Mouse (Mus musculus) forebrain, embryonic 14.5 days (tissue): ENCODE results near the gene Gpr179. TPM values are rescaled to one million over a fixed set of nuclear protein-coding genes. Genes with fewer than 3 reads are reported as not detected.

Experiments
- ATAC-seq: fragments of 200-750 bp; cut with Nextera tagmentation; 2 replicates; pipeline ENCODE4 v1.8.0; 2017; ENCODE audit warnings: mild to moderate bottlenecking, moderate library complexity
- DNase-seq: peaks from one replicate; pipeline ENCODE4 v3.0.0-alpha.2; 2015; ENCODE audit warnings: low spot score
- H3K27ac ChIP-seq: fragments of 300-500 bp; sonication (generic); 2 replicates; pipeline ENCODE4 v1.5.1; 2014; ENCODE audit warnings: low read depth, mild to moderate bottlenecking, control low read depth, low read length, moderate library complexity
- H3K27me3 ChIP-seq: fragments of 300-500 bp; sonication (generic); replicated peaks from 2 replicates; pipeline ENCODE4 v1.6.1; 2014; ENCODE audit warnings: low read length, control low read depth, mixed read lengths; ENCODE audit not compliant: control insufficient read depth, insufficient read depth
- H3K36me3 ChIP-seq: fragments of 300-500 bp; sonication (generic); 2 replicates; pipeline ENCODE4 v1.6.1; 2014; ENCODE audit warnings: low read length, control low read depth; ENCODE audit not compliant: control insufficient read depth, insufficient read depth
- H3K4me1 ChIP-seq: fragments of 300-500 bp; sonication (generic); 2 replicates; pipeline ENCODE4 v1.6.1; 2014; ENCODE audit warnings: antibody characterized with exemption, low read length, control low read depth; ENCODE audit not compliant: control insufficient read depth, insufficient read depth
- H3K4me2 ChIP-seq: fragments of 300-500 bp; sonication (generic); 2 replicates; pipeline ENCODE4 v1.6.1; 2014; ENCODE audit warnings: mild to moderate bottlenecking, control low read depth, low read length
- H3K4me3 ChIP-seq: fragments of 300-500 bp; sonication (generic); 2 replicates; pipeline ENCODE4 v1.5.1; 2014; ENCODE audit warnings: low read depth, low read length, control low read depth
- H3K9ac ChIP-seq: fragments of 300-500 bp; sonication (generic); 2 replicates; pipeline ENCODE4 v1.6.1; 2014; ENCODE audit warnings: mild to moderate bottlenecking, low read length, control low read depth, moderate library complexity
- H3K9me3 ChIP-seq: fragments of 300-500 bp; sonication (generic); replicated peaks from 2 replicates; pipeline ENCODE4 v1.6.1; 2016; ENCODE audit warnings: low read length, control low read depth, mixed read lengths; ENCODE audit not compliant: control insufficient read depth
- WGBS: fragments of 180-500 bp; shearing (Covaris S2); extraction: QIAGEN DNeasy Blood & Tissue Kit; methylation state at CpG from one replicate; pipeline ENCODE4 v1.1.7; 2014; 5-methylcytosine and 5-hydroxymethylcytosine counted together
- polyA plus RNA-seq: library from polyadenylated mRNA; unstranded; fragments of >200 nt; fragmentation: Nextera tagmentation; extraction: Ambion mirVana; gene quantifications from 2 replicates; pipeline ENCODE4 v1.2.1, GENCODE M21; 2014

The Gpr179 gene
- polyA plus RNA-seq, 1 experiment from 2014 or later: 0.34 TPM

GRCm38 (mm10) chr11:97346383-97346782, 5.5 kb downstream of the Gpr179 start:
- Histone ChIP-seq H3K9me3 (no peaks in the 10 kb centered on the region), H3K4me3 (no peak overlapping the region), H3K4me2 (no peak overlapping the region), H3K4me1 (peaks cover 14% of the 10 kb centered on the region), H3K27ac (no peak overlapping the region), H3K27me3 (no peaks in the 10 kb centered on the region), H3K36me3 (no peaks in the 10 kb centered on the region), H3K9ac (no peak overlapping the region)
- ATAC-seq (no peak), DNase-seq (no peak)
- WGBS: 82% methylated on average over 9 of the region's 9 CpGs

- no peak overlapping the region for H3K4me2 ChIP-seq
- no peak for DNase-seq
- no peaks in the 10 kb centered on the region for H3K36me3 ChIP-seq
- H3K27ac ChIP-seq: no peak overlapping the region
- ATAC-seq: no peak
- H3K4me3 ChIP-seq: no peak overlapping the region
- peaks cover 12% of the 10 kb centered on the region for H3K4me1 ChIP-seq
- no peaks in the 10 kb centered on the region for H3K27me3 ChIP-seq
- H3K9me3 ChIP-seq: no peaks in the 10 kb centered on the region
- WGBS: 87% methylated on average over 10 of the region's 10 CpGs
- H3K9ac ChIP-seq: no peak overlapping the region
Observed at GRCm38 (mm10) chr11:97345446-97345845, 6.4 kb downstream of the Gpr179 start.

GRCm38 (mm10) chr11:97343619-97344018, 8.3 kb downstream of the Gpr179 start:
- 28% methylated on average over 17 of the region's 17 CpGs for WGBS
- Histone ChIP-seq H3K4me2 (no peak overlapping the region), H3K9me3 (no peaks in the 10 kb centered on the region), H3K9ac (no peak overlapping the region), H3K36me3 (no peaks in the 10 kb centered on the region), H3K4me3 (no peak overlapping the region), H3K27ac (no peak overlapping the region), H3K4me1 (0 out of 2 replicates have a peak, but pooled peaks cover 7% of the 10 kb centered on the region), H3K27me3 (no peaks in the 10 kb centered on the region)
- no peak for DNase-seq
- ATAC-seq: no peak

GRCm38 (mm10) chr11:97343175-97343574, 8.7 kb downstream of the Gpr179 start:
- WGBS: 42% methylated on average over 7 of the region's 8 CpGs
- Histone ChIP-seq H3K4me2 (no peak overlapping the region), H3K36me3 (no peaks in the 10 kb centered on the region), H3K9ac (no peak overlapping the region), H3K27ac (no peak overlapping the region), H3K9me3 (no peaks in the 10 kb centered on the region), H3K4me3 (no peak overlapping the region), H3K27me3 (no peaks in the 10 kb centered on the region), H3K4me1 (peaks cover 10% of the 10 kb centered on the region; the same call in 1 of the 2 replicates)
- DNase-seq (no peak), ATAC-seq (no peak)

- H3K27me3 ChIP-seq: no peaks in the 10 kb centered on the region
- H3K27ac ChIP-seq: peak overlapping the region; percentile 55; the same call in 1 of the 2 replicates
- peak; percentile 85 for DNase-seq
- no peaks in the 10 kb centered on the region for H3K36me3 ChIP-seq
- H3K9me3 ChIP-seq: no peaks in the 10 kb centered on the region
- H3K9ac ChIP-seq: peak overlapping the region; percentile 48; the same call in 1 of the 2 replicates
- H3K4me2 ChIP-seq: peak overlapping the region; percentile 39
- peak; percentile 57; the same call in 1 of the 2 replicates for ATAC-seq
- peaks cover 10% of the 10 kb centered on the region; the same call in 1 of the 2 replicates for H3K4me1 ChIP-seq
- WGBS: 24% methylated on average over 17 of the region's 17 CpGs
- H3K4me3 ChIP-seq: no peak overlapping the region
Observed at GRCm38 (mm10) chr11:97338977-97339315, 12.9 kb downstream of the Gpr179 start.

- 43% methylated on average over 20 of the region's 21 CpGs for WGBS
- no peak overlapping the region for H3K4me3 ChIP-seq
- H3K4me2 ChIP-seq: peak overlapping the region; percentile 39
- H3K9me3 ChIP-seq: no peaks in the 10 kb centered on the region
- H3K27me3 ChIP-seq: no peaks in the 10 kb centered on the region
- H3K36me3 ChIP-seq: no peaks in the 10 kb centered on the region
- DNase-seq (peak; percentile 23), ATAC-seq (peak; percentile 57; the same call in 1 of the 2 replicates)
- peak overlapping the region; percentile 48; the same call in 1 of the 2 replicates for H3K9ac ChIP-seq
- H3K4me1 ChIP-seq: peaks cover 8% of the 10 kb centered on the region; the same call in 1 of the 2 replicates
- peak overlapping the region; percentile 55; the same call in 1 of the 2 replicates for H3K27ac ChIP-seq
Observed at GRCm38 (mm10) chr11:97338302-97338976, 13.4 kb downstream of the Gpr179 start.

GRCm38 (mm10) chr11:97337363-97337762, 14.5 kb downstream of the Gpr179 start:
- WGBS: 86% methylated on average over 12 of the region's 12 CpGs
- Histone ChIP-seq H3K27me3 (no peaks in the 10 kb centered on the region), H3K4me3 (no peak overlapping the region), H3K4me2 (no peak overlapping the region), H3K4me1 (peaks cover 8% of the 10 kb centered on the region; the same call in 1 of the 2 replicates), H3K36me3 (no peaks in the 10 kb centered on the region), H3K9me3 (no peaks in the 10 kb centered on the region), H3K27ac (no peak overlapping the region), H3K9ac (no peak overlapping the region)
- no peak for ATAC-seq
- no peak for DNase-seq

- no peak for ATAC-seq
- Histone ChIP-seq H3K4me2 (no peak overlapping the region), H3K27me3 (no peaks in the 10 kb centered on the region), H3K9ac (no peak overlapping the region), H3K27ac (no peak overlapping the region), H3K4me3 (no peak overlapping the region), H3K9me3 (no peaks in the 10 kb centered on the region), H3K4me1 (peaks cover 8% of the 10 kb centered on the region; the same call in 1 of the 2 replicates), H3K36me3 (no peaks in the 10 kb centered on the region)
- DNase-seq: no peak
- WGBS: 67% methylated on average over 14 of the region's 14 CpGs
Observed at GRCm38 (mm10) chr11:97336751-97337345, 15.0 kb downstream of the Gpr179 start.

- 64% methylated on average over 6 of the region's 6 CpGs for WGBS
- H3K27ac ChIP-seq: no peak overlapping the region
- H3K27me3 ChIP-seq: no peaks in the 10 kb centered on the region
- H3K9ac ChIP-seq: no peak overlapping the region
- no peak overlapping the region for H3K4me2 ChIP-seq
- no peak overlapping the region for H3K4me3 ChIP-seq
- H3K9me3 ChIP-seq: no peaks in the 10 kb centered on the region
- DNase-seq: no peak
- peaks cover 8% of the 10 kb centered on the region; the same call in 1 of the 2 replicates for H3K4me1 ChIP-seq
- 0 out of 2 replicates have a peak, but pooled peaks cover 3% of the 10 kb centered on the region for H3K36me3 ChIP-seq
- no peak for ATAC-seq
Observed at GRCm38 (mm10) chr11:97336238-97336637, 15.6 kb downstream of the Gpr179 start.
